Mouse (Mus musculus): ENCODE data around the gene Dst. TPM values are rescaled to one million over a fixed set of nuclear protein-coding genes. Genes with fewer than 3 reads are reported as not detected.

The Dst gene
- polyA plus RNA-seq, 1 experiment from 2014 or later = 29.4 TPM

GRCm38 (mm10) chr1:34152683-34153082 is 244.7 kb downstream of the Dst start:
- H3K36me3 ChIP-seq (ENCODE audit: poor library complexity, severe bottlenecking) = no peaks in the 10 kb centered on the region; the same call in 1 of the 2 replicates
- 90% methylated on average over 5 of the region's 5 CpGs for WGBS

GRCm38 (mm10) chr1:34156058-34156457 is 248.0 kb downstream of the Dst start:
- Histone ChIP-seq H3K27ac (no peak overlapping the region), H3K4me2 (no peak overlapping the region), H3K36me3 (ENCODE audit: poor library complexity, severe bottlenecking) (no peaks in the 10 kb centered on the region; the same call in 1 of the 2 replicates), H3K4me1 (peaks cover 12% of the 10 kb centered on the region), H3K9ac (no peak overlapping the region), H3K4me3 (no peak overlapping the region), H3K9me3 (replicated peaks) (no peaks in the 10 kb centered on the region), H3K27me3 (no peaks in the 10 kb centered on the region)
- ATAC-seq = no peak
- 70% methylated on average over 7 of the region's 7 CpGs for WGBS

More at GRCm38 (mm10) chr1:34152683-34153082, 244.7 kb downstream of the Dst start:
- Histone ChIP-seq H3K4me2 (no peak overlapping the region), H3K4me3 (no peak overlapping the region), H3K9me3 (replicated peaks) (no peaks in the 10 kb centered on the region), H3K27me3 (no peaks in the 10 kb centered on the region), H3K27ac (no peak overlapping the region), H3K4me1 (peaks cover 7% of the 10 kb centered on the region; the same call in 1 of the 2 replicates), H3K9ac (no peak overlapping the region)
- ATAC-seq = no peak

GRCm38 (mm10) chr1:34157702-34158101 is 249.7 kb downstream of the Dst start:
- no peaks in the 10 kb centered on the region for H3K27me3 ChIP-seq
- no peaks in the 10 kb centered on the region for H3K9me3 ChIP-seq (replicated peaks)
- no peak for ATAC-seq
- no peak overlapping the region for H3K4me2 ChIP-seq
- no peak overlapping the region for H3K27ac ChIP-seq
- peaks cover 12% of the 10 kb centered on the region for H3K4me1 ChIP-seq
- no peak overlapping the region for H3K4me3 ChIP-seq
- H3K36me3 ChIP-seq (ENCODE audit: poor library complexity, severe bottlenecking) = peaks cover 6% of the 10 kb centered on the region; the same call in 1 of the 2 replicates
- no peak overlapping the region for H3K9ac ChIP-seq
- 86% methylated on average over 10 of the region's 10 CpGs for WGBS

- H3K9ac ChIP-seq = no peak overlapping the region
- H3K4me3 ChIP-seq = no peak overlapping the region
- 33% methylated on average over 11 of the region's 11 CpGs for WGBS
- no peaks in the 10 kb centered on the region for H3K27me3 ChIP-seq
- peaks cover 12% of the 10 kb centered on the region for H3K4me1 ChIP-seq
- peak overlapping the region; percentile 22; the same call in 1 of the 2 replicates for H3K27ac ChIP-seq
- no peak overlapping the region; the same call in 1 of the 2 replicates for H3K4me2 ChIP-seq
- peak; percentile 86 for ATAC-seq
- H3K36me3 ChIP-seq (ENCODE audit: poor library complexity, severe bottlenecking) = peaks cover 8% of the 10 kb centered on the region; the same call in 1 of the 2 replicates
- H3K9me3 ChIP-seq (replicated peaks) = no peaks in the 10 kb centered on the region
Observed at GRCm38 (mm10) chr1:34158822-34159221, 250.8 kb downstream of the Dst start.

GRCm38 (mm10) chr1:34159898-34160297 is 251.9 kb downstream of the Dst start:
- no peak overlapping the region for H3K4me2 ChIP-seq
- peaks cover 12% of the 10 kb centered on the region for H3K4me1 ChIP-seq
- H3K27ac ChIP-seq = no peak overlapping the region
- H3K27me3 ChIP-seq = no peaks in the 10 kb centered on the region
- ATAC-seq = no peak
- H3K9ac ChIP-seq = no peak overlapping the region
- H3K36me3 ChIP-seq (ENCODE audit: poor library complexity, severe bottlenecking) = peaks cover 13% of the 10 kb centered on the region; the same call in 1 of the 2 replicates
- H3K9me3 ChIP-seq (replicated peaks) = no peaks in the 10 kb centered on the region
- H3K4me3 ChIP-seq = no peak overlapping the region
- 85% methylated on average over 7 of the region's 7 CpGs for WGBS

GRCm38 (mm10) chr1:34164616-34165295 is 256.7 kb downstream of the Dst start:
- ATAC-seq = peak; percentile 62
- WGBS = 69% methylated on average over 14 of the region's 14 CpGs
- H3K27ac ChIP-seq = no peak overlapping the region
- H3K36me3 ChIP-seq (ENCODE audit: poor library complexity, severe bottlenecking) = peaks cover 48% of the 10 kb centered on the region
- H3K9ac ChIP-seq = no peak overlapping the region
- H3K4me1 ChIP-seq = peaks cover 7% of the 10 kb centered on the region
- no peak overlapping the region for H3K4me2 ChIP-seq
- no peaks in the 10 kb centered on the region for H3K27me3 ChIP-seq
- H3K9me3 ChIP-seq (replicated peaks) = no peaks in the 10 kb centered on the region
- H3K4me3 ChIP-seq = no peak overlapping the region

GRCm38 (mm10) chr1:34165926-34166325 is 257.9 kb downstream of the Dst start:
- WGBS = 77% methylated on average over 4 of the region's 4 CpGs

GRCm38 (mm10) chr1:34167151-34168057 is 259.4 kb downstream of the Dst start:
- H3K36me3 ChIP-seq (ENCODE audit: poor library complexity, severe bottlenecking) = peaks cover 67% of the 10 kb centered on the region
- 68% methylated on average over 19 of the region's 19 CpGs for whole genome bisulfite sequencing
- peaks cover 7% of the 10 kb centered on the region for H3K4me1 ChIP-seq
- H3K9ac ChIP-seq = no peak overlapping the region
- no peak for ATAC-seq
- no peak overlapping the region for H3K4me3 ChIP-seq
- H3K9me3 ChIP-seq (replicated peaks) = no peaks in the 10 kb centered on the region
- no peaks in the 10 kb centered on the region for H3K27me3 ChIP-seq
- no peak overlapping the region for H3K4me2 ChIP-seq
- H3K27ac ChIP-seq = peak overlapping the region; percentile 35

More at GRCm38 (mm10) chr1:34165926-34166325, 257.9 kb downstream of the Dst start:
- Histone ChIP-seq H3K27me3 (no peaks in the 10 kb centered on the region), H3K27ac (no peak overlapping the region; the same call in 1 of the 2 replicates), H3K9ac (no peak overlapping the region), H3K4me1 (peaks cover 7% of the 10 kb centered on the region), H3K36me3 (ENCODE audit: poor library complexity, severe bottlenecking) (peaks cover 60% of the 10 kb centered on the region), H3K4me3 (no peak overlapping the region), H3K9me3 (replicated peaks) (no peaks in the 10 kb centered on the region), H3K4me2 (no peak overlapping the region)
- ATAC-seq = peak; percentile 36; the same call in 1 of the 2 replicates

- H3K36me3 ChIP-seq (ENCODE audit: poor library complexity, severe bottlenecking) = peaks cover 78% of the 10 kb centered on the region
- no peak overlapping the region for H3K27ac ChIP-seq
- no peak overlapping the region for H3K9ac ChIP-seq
- no peaks in the 10 kb centered on the region for H3K9me3 ChIP-seq (replicated peaks)
- no peak for ATAC-seq
- peaks cover 7% of the 10 kb centered on the region for H3K4me1 ChIP-seq
- 90% methylated on average over 12 of the region's 12 CpGs for WGBS
- no peaks in the 10 kb centered on the region for H3K27me3 ChIP-seq
- no peak overlapping the region for H3K4me3 ChIP-seq
- H3K4me2 ChIP-seq = no peak overlapping the region
Observed at GRCm38 (mm10) chr1:34169086-34169485, 261.1 kb downstream of the Dst start.

GRCm38 (mm10) chr1:34174517-34174916 is 266.5 kb downstream of the Dst start:
- H3K4me2 ChIP-seq = no peak overlapping the region
- WGBS = 93% methylated on average over 15 of the region's 15 CpGs

GRCm38 (mm10) chr1:34174961-34175360 is 266.9 kb downstream of the Dst start:
- Histone ChIP-seq H3K4me3 (no peak overlapping the region), H3K4me2 (no peak overlapping the region), H3K4me1 (no peaks in the 10 kb centered on the region), H3K9ac (no peak overlapping the region), H3K36me3 (ENCODE audit: poor library complexity, severe bottlenecking) (peaks cover 87% of the 10 kb centered on the region), H3K27me3 (no peaks in the 10 kb centered on the region), H3K27ac (no peak overlapping the region), H3K9me3 (replicated peaks) (no peaks in the 10 kb centered on the region)
- 87% methylated on average over 8 of the region's 8 CpGs for WGBS
- ATAC-seq = no peak

More at GRCm38 (mm10) chr1:34174517-34174916, 266.5 kb downstream of the Dst start:
- no peak overlapping the region for H3K9ac ChIP-seq
- no peak overlapping the region for H3K4me3 ChIP-seq
- ATAC-seq = no peak
- no peaks in the 10 kb centered on the region for H3K4me1 ChIP-seq
- no peaks in the 10 kb centered on the region for H3K27me3 ChIP-seq
- no peaks in the 10 kb centered on the region for H3K9me3 ChIP-seq (replicated peaks)
- no peak overlapping the region for H3K27ac ChIP-seq
- H3K36me3 ChIP-seq (ENCODE audit: poor library complexity, severe bottlenecking) = peaks cover 87% of the 10 kb centered on the region
